Comparison of ENCODE assay signal across 50 mouse cellular contexts in genomic region chr5:86546693-86547092, GRCm38 (mm10). TPM values are rescaled to one million over a fixed set of nuclear protein-coding genes. Genes with fewer than 3 reads are reported as not detected.
"Had no signal": no experiment of that assay in that cellular context is flagged by ENCODE, and none has a peak within 500 bp of the region (broad histone marks: within the 10 kb centered on the region; RNA-seq: fewer than 3 reads in every experiment).

No protein-coding gene starts in this region.

- H3K9me3 ChIP-seq: heart, embryonic 10.5 days; heart, embryonic 12.5 days; heart, embryonic 13.5 days; heart, embryonic 15.5 days; hindbrain, embryonic 10.5 days; hindbrain, embryonic 12.5 days; hindbrain, embryonic 13.5 days; hindbrain, embryonic 15.5 days; kidney, embryonic 15.5 days had no signal

- H3K36me3 ChIP-seq: heart, embryonic 10.5 days; heart, embryonic 12.5 days; heart, embryonic 13.5 days; heart, embryonic 15.5 days; hindbrain, embryonic 10.5 days; hindbrain, embryonic 12.5 days; hindbrain, embryonic 13.5 days; hindbrain, embryonic 15.5 days; kidney, embryonic 15.5 days had no signal

- H3K9ac ChIP-seq: heart, embryonic 12.5 days; heart, embryonic 13.5 days; heart, embryonic 15.5 days; hindbrain, embryonic 12.5 days; hindbrain, embryonic 13.5 days; hindbrain, embryonic 14.5 days; hindbrain, embryonic 15.5 days; kidney, embryonic 15.5 days had no signal

- H3K27ac ChIP-seq: heart, embryonic 10.5 days; heart, embryonic 13.5 days; heart, embryonic 15.5 days; hindbrain, embryonic 10.5 days; hindbrain, embryonic 12.5 days; hindbrain, embryonic 13.5 days; hindbrain, embryonic 14.5 days; hindbrain, embryonic 15.5 days; hindbrain, postnatal 0 days; kidney, embryonic 15.5 days; kidney, postnatal 0 days; layer of hippocampus, adult 2 months; left cerebral cortex, adult 2 months had no signal

- H3K4me1 ChIP-seq: heart, embryonic 10.5 days; heart, embryonic 12.5 days; heart, embryonic 13.5 days; heart, embryonic 15.5 days; hindbrain, embryonic 10.5 days; hindbrain, embryonic 12.5 days; hindbrain, embryonic 13.5 days; hindbrain, embryonic 15.5 days; kidney, embryonic 15.5 days had no signal

- H3K4me2 ChIP-seq: heart, embryonic 11.5 days; heart, embryonic 12.5 days; heart, embryonic 13.5 days; heart, embryonic 15.5 days; hindbrain, embryonic 12.5 days; hindbrain, embryonic 13.5 days; hindbrain, embryonic 14.5 days; hindbrain, embryonic 15.5 days; kidney, embryonic 15.5 days had no signal

- H3K27me3 ChIP-seq: heart, embryonic 12.5 days; heart, embryonic 13.5 days; heart, embryonic 15.5 days; hindbrain, embryonic 12.5 days; hindbrain, embryonic 13.5 days; hindbrain, embryonic 15.5 days; kidney, embryonic 15.5 days had no signal

- ATAC-seq: hindbrain, embryonic 16.5 days; hindbrain, postnatal 0 days; inflammation-experienced regulatory T-cells, adult 6 months had no signal

- DNase-seq: heart, postnatal 10 days; heart, postnatal 14 days; heart, postnatal 36 days; heart, postnatal 4 days; kidney, adult 11 months; kidney, adult 18-20 months; kidney, adult 2 months; kidney, adult 8-10 months; kidney, adult 9 months; kidney, postnatal 10 days; kidney, postnatal 14 days; kidney, postnatal 25 days; kidney, postnatal 36 days; kidney, postnatal 4 days; layer of hippocampus, adult 9-11 months; layer of hippocampus, postnatal 36 days had no signal

- H3K4me3 ChIP-seq: heart, embryonic 10.5 days; heart, embryonic 12.5 days; heart, embryonic 13.5 days; heart, embryonic 15.5 days; hindbrain, embryonic 10.5 days; hindbrain, embryonic 12.5 days; hindbrain, embryonic 13.5 days; hindbrain, embryonic 15.5 days; kidney, embryonic 15.5 days; layer of hippocampus, adult 2 months; left cerebral cortex, adult 2 months had no signal

RNA-seq across cellular contexts. Expression of gene Tmprss11g, which starts 28.3 kb away (rescaled TPM):
- total RNA-seq: heart, postnatal 10 days; heart, postnatal 14 days; heart, postnatal 25 days; heart, postnatal 36 days; heart, postnatal 4 days; hematopoietic stem cell, adult 5-6 weeks; hindbrain, postnatal 0 days; layer of hippocampus, adult 18-20 months; layer of hippocampus, adult 2 months; layer of hippocampus, adult 8-10 months; layer of hippocampus, postnatal 10 days; layer of hippocampus, postnatal 14 days; layer of hippocampus, postnatal 25 days; layer of hippocampus, postnatal 36 days; left cerebral cortex, adult 18-20 months; left cerebral cortex, adult 2 months; left cerebral cortex, adult 8-10 months had no signal
- polyA plus RNA-seq: heart, embryonic 10.5 days; heart, embryonic 11.5 days; heart, embryonic 12.5 days; heart, embryonic 13.5 days; heart, embryonic 14.5 days; heart, embryonic 15.5 days; heart, embryonic 16.5 days; heart, postnatal 0 days; hindbrain, embryonic 10.5 days; hindbrain, embryonic 11.5 days; hindbrain, embryonic 12.5 days; hindbrain, embryonic 13.5 days; hindbrain, embryonic 15.5 days; hindbrain, embryonic 16.5 days; hindbrain, postnatal 0 days; inflammation-experienced regulatory T-cells, adult 6 months; intestine, embryonic 14.5 days; kidney, embryonic 14.5 days; kidney, embryonic 15.5 days; kidney, embryonic 16.5 days; kidney, postnatal 0 days; large intestine, adult 2 months had no signal
